Mouse (Mus musculus) ES-E14 (cell line): ENCODE results near the gene Schip1. TPM values are rescaled to one million over a fixed set of nuclear protein-coding genes. Genes with fewer than 3 reads are reported as not detected.

Experiments
- DNase-seq: peaks from one replicate; pipeline ENCODE4 v3.0.0-alpha.2; 2013; ENCODE audit warnings: low read depth, low spot score
- H3K27ac ChIP-seq: 2 replicates; pipeline ENCODE4 v1.5.1; 2012; ENCODE audit warnings: low read depth, mild to moderate bottlenecking, low read length, moderate library complexity, mixed read lengths; ENCODE audit not compliant: poor library complexity, insufficient read depth, severe bottlenecking
- H3K36me3 ChIP-seq: 2 replicates; pipeline ENCODE4 v1.6.1; 2012; ENCODE audit warnings: mild to moderate bottlenecking, low read length, moderate library complexity, mixed read lengths; ENCODE audit not compliant: control insufficient read depth, poor library complexity, insufficient read depth, severe bottlenecking
- H3K4me1 ChIP-seq, 2 experiments: fragments of 150-350 bp in 1 of 2; sonication (generic) in 1 of 2; 2 replicates each; pipeline ENCODE4 v1.6.1; 2012; ENCODE audit warnings: low read length in 2 of 2, mild to moderate bottlenecking in 1 of 2, mixed read lengths in 1 of 2; ENCODE audit not compliant: control insufficient read depth in 2 of 2, insufficient read depth in 2 of 2, poor library complexity in 1 of 2
- H3K4me3 ChIP-seq, 2 experiments: fragments of 150-350 bp in 1 of 2; sonication (generic) in 1 of 2; 2 replicates each; pipeline ENCODE4 v1.5.1; 2012; ENCODE audit warnings: low read length in 2 of 2, low read depth in 1 of 2, mild to moderate bottlenecking in 1 of 2, mixed read lengths in 1 of 2; ENCODE audit not compliant: insufficient read depth in 1 of 2, poor library complexity in 1 of 2, severe bottlenecking in 1 of 2
- H3K9ac ChIP-seq: 2 replicates; pipeline ENCODE4 v1.6.1; 2012; ENCODE audit warnings: low read depth, mild to moderate bottlenecking, low read length, mixed read lengths; ENCODE audit not compliant: poor library complexity, insufficient read depth, severe bottlenecking
- H3K9me3 ChIP-seq: fragments of 150-350 bp; sonication (generic); 2 replicates; pipeline ENCODE4 v1.6.1; 2012; ENCODE audit warnings: low read depth, mild to moderate bottlenecking, low read length; ENCODE audit not compliant: control insufficient read depth, insufficient read depth
- CHD2 ChIP-seq: IDR thresholded peaks from 2 replicates; pipeline ENCODE4 v1.6.1; 2014; ENCODE audit warnings: mild to moderate bottlenecking, low read depth, low read length, inconsistent platforms
- HCFC1 ChIP-seq: IDR thresholded peaks from 2 replicates; pipeline ENCODE4 v1.6.1; 2012; ENCODE audit warnings: low read length, inconsistent platforms, borderline replicate concordance; ENCODE audit not compliant: insufficient read depth
- MAFK ChIP-seq: IDR thresholded peaks from 2 replicates; pipeline ENCODE4 v1.6.1; 2014; ENCODE audit warnings: mild to moderate bottlenecking, low read depth, low read length, inconsistent platforms; ENCODE audit not compliant: insufficient read depth
- ZC3H11A ChIP-seq: IDR thresholded peaks from 2 replicates; pipeline ENCODE4 v1.6.1; 2012; ENCODE audit warnings: low read depth, mild to moderate bottlenecking, inconsistent platforms, low read length, borderline replicate concordance
- ZNF384 ChIP-seq: IDR thresholded peaks from 2 replicates; pipeline ENCODE4 v1.6.1; 2012; ENCODE audit warnings: low read depth, low read length, inconsistent platforms
- in situ Hi-C, 2 experiments: fragments of 600-800 bp; cut with MboI; formaldehyde crosslinking; loops; one replicate each; pipeline ENCODE4 v1.15.1; 2025; ENCODE audit warnings: low sequenced_read_pairs in 2 of 2, inconsistent platforms in 1 of 2; ENCODE audit not compliant: unreplicated experiment in 2 of 2
- total RNA-seq: library from RNA; depleted of rRNA; stranded (reverse); fragments of 300-350 nt; gene quantifications from 2 replicates; pipeline ENCODE4 v1.2.3, GENCODE M21; 2012

Gene Schip1
- total RNA-seq, 1 experiment = 38.3 TPM

DNA sequence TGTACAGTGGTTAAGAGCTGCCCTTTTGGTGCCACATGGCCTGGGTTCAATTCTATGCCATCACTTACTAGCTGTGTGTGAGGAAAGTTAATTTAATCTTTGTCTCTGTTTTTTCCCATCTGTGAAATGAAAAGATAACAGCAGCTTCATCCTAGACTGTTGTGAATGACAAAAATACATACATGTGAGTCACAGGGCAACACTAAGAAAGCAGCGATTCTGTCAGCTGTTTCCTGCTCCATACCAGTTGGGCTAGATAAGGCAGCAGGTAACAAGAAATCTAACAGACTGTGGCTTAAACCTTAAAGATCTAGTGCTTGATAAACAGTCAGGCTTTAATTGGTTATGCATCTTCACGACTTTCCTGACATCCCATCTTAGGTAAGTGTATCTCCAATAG, 124.5 kb downstream of the Schip1 start:
- H3K4me1 ChIP-seq = no peaks in the 10 kb centered on the region
- H3K9ac ChIP-seq = no peak overlapping the region
- no peak for TF ChIP-seq CHD2
- no peak for TF ChIP-seq ZC3H11A
- TF ChIP-seq ZNF384 = no peak
- no peak for TF ChIP-seq MAFK
- no peak for TF ChIP-seq HCFC1
- no peak overlapping the region for H3K4me3 ChIP-seq
- in situ Hi-C loops = no loop called here
- no peak overlapping the region for H3K27ac ChIP-seq
- no peaks in the 10 kb centered on the region for H3K9me3 ChIP-seq
- no peaks in the 10 kb centered on the region for H3K36me3 ChIP-seq
- DNase-seq = no peak

DNA sequence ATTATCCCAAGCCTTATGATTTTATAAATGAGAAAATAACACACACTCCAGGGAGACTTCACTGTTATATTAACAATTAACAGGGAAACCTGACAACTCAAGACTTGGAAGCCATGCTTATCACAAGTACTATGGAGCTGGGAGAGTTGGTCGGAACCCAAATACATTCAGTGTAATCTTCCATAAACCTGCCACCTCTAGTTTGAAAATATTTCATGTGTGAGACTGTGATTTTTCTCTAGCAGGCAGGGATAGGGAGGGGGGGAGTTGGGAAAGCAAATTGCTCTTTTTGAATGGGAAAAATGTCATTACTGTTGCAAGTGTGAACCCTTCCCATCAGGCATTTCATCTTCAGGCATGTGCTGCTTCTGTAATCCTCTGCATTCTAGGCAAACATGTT, 132.3 kb downstream of the Schip1 start:
- Histone ChIP-seq H3K27ac (no peak overlapping the region), H3K4me1 (no peaks in the 10 kb centered on the region), H3K9ac (no peak overlapping the region), H3K36me3 (no peaks in the 10 kb centered on the region), H3K9me3 (no peaks in the 10 kb centered on the region), H3K4me3 (no peak overlapping the region)
- DNase-seq = no peak
- no peak for TF ChIP-seq ZC3H11A
- TF ChIP-seq HCFC1 = no peak
- no peak for TF ChIP-seq MAFK
- in situ Hi-C loops = no loop called here

DNA sequence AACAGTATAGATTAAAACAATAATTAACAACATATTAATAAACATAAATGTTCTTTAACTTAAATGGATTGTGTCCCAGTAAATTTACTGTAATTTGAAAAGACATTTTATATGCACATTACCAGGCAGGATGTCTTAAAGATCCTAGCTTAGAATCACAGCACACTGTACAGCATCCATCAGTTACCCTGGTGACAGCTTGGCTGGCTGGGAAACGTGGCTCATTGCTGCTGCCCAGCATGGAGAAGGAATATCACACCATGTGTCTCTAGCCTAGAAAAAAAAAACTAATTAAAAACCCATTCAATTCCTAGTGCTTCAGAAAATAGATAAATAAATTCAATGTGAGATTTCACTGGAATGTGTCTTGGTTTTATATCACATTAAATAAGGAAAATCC, 136.6 kb downstream of the Schip1 start:
- no peak for DNase-seq
- no peak overlapping the region for H3K9ac ChIP-seq
- no peak overlapping the region for H3K4me3 ChIP-seq
- H3K27ac ChIP-seq = no peak overlapping the region
- H3K4me1 ChIP-seq = no peaks in the 10 kb centered on the region
- no peaks in the 10 kb centered on the region for H3K9me3 ChIP-seq
- no peak for TF ChIP-seq ZNF384
- H3K36me3 ChIP-seq = no peaks in the 10 kb centered on the region
- in situ Hi-C loops = no loop called here

DNA sequence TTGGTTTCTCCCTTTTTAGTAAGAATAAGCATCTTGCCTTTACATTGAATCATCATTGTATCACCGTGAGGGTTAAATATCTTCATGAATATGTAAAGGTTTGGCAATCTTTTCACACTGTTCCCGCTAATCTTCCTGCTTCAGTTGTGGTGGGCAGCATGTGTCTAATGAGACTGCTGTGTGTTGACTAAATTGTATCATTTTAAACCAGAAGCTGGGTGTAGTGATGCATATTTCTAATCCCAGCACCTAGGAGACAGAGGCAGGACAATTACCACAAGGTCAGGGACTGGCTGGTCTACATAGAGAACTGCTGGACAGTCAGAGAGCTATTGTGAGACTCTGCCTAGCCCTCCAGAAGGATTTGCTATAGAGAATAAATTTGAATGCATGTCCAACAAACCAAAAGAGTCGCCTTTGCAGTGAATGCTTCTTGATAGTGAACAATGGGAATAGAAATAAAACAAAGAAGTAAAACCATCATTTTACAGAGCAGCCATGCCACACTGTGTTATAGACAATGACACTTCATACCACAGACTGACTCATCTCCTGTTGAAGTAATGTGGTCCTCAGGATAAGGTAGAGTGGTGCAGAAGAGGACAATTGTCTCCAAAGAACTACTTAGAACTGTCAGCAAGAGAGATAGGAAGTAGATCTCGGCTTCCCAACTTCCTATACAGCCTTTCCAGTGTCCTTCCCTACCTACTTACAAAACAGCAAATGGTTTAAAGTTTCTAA, 137.7 kb downstream of the Schip1 start:
- Histone ChIP-seq H3K4me1 (no peaks in the 10 kb centered on the region), H3K9me3 (no peaks in the 10 kb centered on the region), H3K9ac (no peak overlapping the region), H3K36me3 (no peaks in the 10 kb centered on the region), H3K27ac (no peak overlapping the region), H3K4me3 (no peak overlapping the region)
- no peak for DNase-seq
- in situ Hi-C loops = no loop called here
- TF ChIP-seq CHD2 = no peak
- no peak for TF ChIP-seq MAFK
- no peak for TF ChIP-seq ZC3H11A
- no peak for TF ChIP-seq ZNF384
- no peak for TF ChIP-seq HCFC1

DNA sequence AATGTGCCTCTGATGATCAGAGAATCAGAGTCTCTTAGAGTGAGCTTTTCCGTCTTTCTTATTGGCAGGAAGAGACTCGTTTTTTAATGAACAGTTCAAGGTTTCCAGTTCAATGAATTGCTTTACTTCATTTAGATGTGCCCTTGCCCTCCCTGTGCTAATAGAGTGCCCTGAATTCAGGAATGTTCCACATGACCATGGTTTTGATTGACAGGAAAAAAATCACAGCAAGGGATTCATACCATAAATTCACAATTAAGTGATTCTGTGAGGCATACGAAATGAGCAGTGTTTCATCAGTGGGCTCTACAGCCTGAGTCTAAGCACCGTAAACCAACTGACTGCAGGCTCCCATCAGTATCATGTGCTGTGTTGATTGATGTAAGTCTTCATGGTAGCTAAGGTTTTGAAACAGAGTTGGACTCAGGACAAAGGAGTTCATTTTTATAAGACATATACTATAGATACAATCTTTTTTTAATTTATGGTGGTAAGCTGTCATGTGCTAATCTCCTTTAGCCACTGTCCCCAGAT, 139.4 kb downstream of the Schip1 start:
- no peak for TF ChIP-seq ZNF384
- no peak for TF ChIP-seq ZC3H11A
- no peak for TF ChIP-seq MAFK
- TF ChIP-seq CHD2 = no peak
- no peak for TF ChIP-seq HCFC1
- in situ Hi-C loops = no loop called here
- no peak for DNase-seq
- H3K36me3 ChIP-seq = no peaks in the 10 kb centered on the region
- H3K4me1 ChIP-seq = no peaks in the 10 kb centered on the region
- no peak overlapping the region for H3K27ac ChIP-seq
- H3K4me3 ChIP-seq = no peak overlapping the region
- no peak overlapping the region for H3K9ac ChIP-seq
- no peaks in the 10 kb centered on the region for H3K9me3 ChIP-seq
